Mouse (Mus musculus) liver, embryonic 14.5 days (tissue): Measurements from ENCODE around the gene Zfp704.

Experiments
- CTCF ChIP-seq: IDR thresholded peaks from 2 replicates; pipeline ENCODE4 v1.5.1; 2016; ENCODE audit warnings: antibody characterized with exemption, low read depth, control low read depth
- EP300 ChIP-seq: IDR thresholded peaks from 2 replicates; pipeline ENCODE4 v1.6.1; 2016; ENCODE audit warnings: antibody characterized with exemption, low read depth

GRCm38 (mm10) chr3:9603866-9604265, 6.0 kb downstream of the Zfp704 start:
- TF ChIP-seq CTCF, result no peak
- no peak for TF ChIP-seq EP300
